Mouse (Mus musculus) heart, postnatal 25 days (tissue): ENCODE results near the gene F8. TPM values are rescaled to one million over a fixed set of nuclear protein-coding genes. Genes with fewer than 3 reads are reported as not detected.
"Not testable (repeated sequence)": the region's sequence is repeated elsewhere in the genome, so short reads cannot be mapped to it uniquely, and the experiment has no call there.

Source experiments
- DNase-seq: peaks from one replicate; pipeline ENCODE4 v3.0.0; 2022; ENCODE audit warnings: low spot score
- intact Hi-C: fragments of 180-260 bp; cut with DNase I; formaldehyde crosslinking; loops from one replicate; pipeline ENCODE4 v1.15.1; 2025
- total RNA-seq, 2 experiments: library from RNA; stranded (reverse); gene quantifications; 2 replicates each; pipeline ENCODE4 v1.2.3; 2021

The F8 gene
- total RNA-seq, 2 experiments from 2014 or later, result 1.2 to 2.0 TPM

- intact Hi-C loops, result no loop called here
- no peak for DNase-seq
Observed at GRCm38 (mm10) chrX:75148414-75148813, 234.0 kb downstream of the F8 start.

DNA sequence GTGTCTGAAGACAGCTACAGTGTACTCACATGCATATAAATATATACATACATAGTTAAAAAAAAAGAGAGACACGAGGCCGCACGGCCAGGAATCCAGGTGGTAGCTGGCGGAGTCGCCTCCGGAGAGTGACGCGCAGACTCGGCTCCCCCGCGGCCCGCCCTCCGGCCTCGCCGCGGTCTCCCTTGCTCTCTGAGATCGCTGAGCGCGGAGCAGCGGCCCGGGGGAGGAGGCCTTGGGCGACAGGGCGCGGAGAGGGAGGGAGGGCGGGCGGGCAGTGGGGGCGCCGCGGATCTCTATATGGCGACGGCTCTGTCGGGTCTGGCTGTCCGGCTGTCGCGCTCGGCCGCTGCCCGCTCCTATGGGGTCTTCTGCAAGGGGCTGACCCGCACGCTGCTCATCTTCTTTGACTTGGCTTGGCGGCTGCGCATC, 239.3 kb downstream of the F8 start:
- intact Hi-C loops, DNase-seq: not testable (repeated sequence)

DNA sequence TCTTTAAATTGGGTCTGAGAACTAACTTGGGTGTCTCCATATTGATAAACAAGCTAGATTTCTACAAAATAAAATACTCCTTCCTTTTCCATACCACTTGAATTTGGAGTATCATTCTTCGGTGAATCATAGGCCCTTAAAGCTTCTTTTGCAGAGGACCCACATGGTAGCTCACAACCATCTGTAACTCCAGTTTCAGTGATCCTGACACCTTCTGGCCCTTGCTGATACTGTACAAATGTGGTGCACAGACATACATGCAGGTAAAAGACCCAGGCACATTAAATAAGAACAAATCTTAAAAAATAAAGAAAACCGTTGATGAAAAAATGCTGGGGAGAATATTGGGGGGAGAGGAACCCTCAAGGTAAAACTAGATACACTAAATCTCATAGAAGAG, 244.2 kb downstream of the F8 start:
- no peak for DNase-seq
- intact Hi-C loops, result no loop called here

- intact Hi-C loops, result no loop called here
Observed at GRCm38 (mm10) chrX:75137729-75138128, 244.7 kb downstream of the F8 start.

DNA sequence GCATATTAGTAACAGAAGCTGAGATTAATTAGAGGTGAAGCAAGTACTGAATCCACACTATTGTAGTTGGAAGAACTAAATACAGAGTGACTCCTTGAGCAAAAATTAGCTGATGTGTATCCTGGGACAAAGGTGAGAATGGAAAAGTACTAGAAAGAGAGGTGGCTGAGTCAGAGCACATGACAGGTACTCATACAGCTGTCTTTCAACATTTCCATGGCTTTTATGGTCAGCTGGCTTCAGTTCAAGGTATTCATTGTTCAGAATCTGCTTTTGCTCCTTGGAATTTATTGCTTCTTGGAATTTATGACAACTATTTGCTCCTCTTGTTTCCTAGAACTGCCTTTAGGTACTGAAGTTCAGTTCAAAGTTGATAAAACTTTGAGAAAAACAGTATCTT, 245.5 kb downstream of the F8 start:
- intact Hi-C loops, result no loop called here
- no peak for DNase-seq

More at GRCm38 (mm10) chrX:75137729-75138128, 244.7 kb downstream of the F8 start:
- no peak for DNase-seq

- intact Hi-C loops, result loop anchor here (5.0 kb wide), 1 partner anchor 33 kb away; the partner anchor contains the start of gene Dkc1
- peak; percentile 69 for DNase-seq
Observed at GRCm38 (mm10) chrX:75130467-75131160, 251.8 kb downstream of the F8 start, which contains the start of gene Mpp1. Mpp1 (minus strand) TSS chrX:75131016.

- intact Hi-C loops, result no loop called here
Observed at GRCm38 (mm10) chrX:75129474-75129873, 252.9 kb downstream of the F8 start.

DNA sequence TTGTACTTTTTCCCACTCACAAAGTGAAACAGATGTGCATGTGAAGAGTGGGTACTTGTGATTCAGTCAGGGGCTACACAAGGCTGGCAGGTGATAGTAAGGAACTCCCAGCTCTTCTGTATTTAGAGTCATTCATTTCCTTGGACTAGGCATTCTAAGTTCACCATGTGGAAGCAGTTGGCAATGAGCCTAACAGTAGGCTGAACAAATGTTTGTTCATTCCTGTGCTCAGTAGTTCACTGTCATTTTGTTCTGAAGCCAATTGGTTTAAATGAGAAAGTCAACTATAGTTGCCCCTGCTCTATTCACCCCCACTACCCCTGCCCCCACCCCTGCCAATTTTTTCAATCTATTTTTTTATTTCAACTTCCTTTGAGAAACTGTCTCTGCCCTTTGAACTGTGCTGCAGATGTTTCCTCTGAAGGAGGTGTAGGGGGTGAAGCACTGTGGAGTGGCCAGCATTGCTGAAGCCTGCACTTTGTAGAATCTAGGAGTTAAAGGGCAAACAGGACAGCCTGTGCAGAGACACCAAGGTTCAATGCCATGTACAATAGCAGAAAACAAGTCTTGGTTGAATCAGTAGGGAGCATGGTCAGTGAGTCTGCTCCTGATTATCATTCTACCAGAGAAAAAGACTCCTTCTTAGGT, 254.0 kb downstream of the F8 start:
- no peak for DNase-seq
- intact Hi-C loops, result no loop called here

More at GRCm38 (mm10) chrX:75129474-75129873, 252.9 kb downstream of the F8 start:
- no peak for DNase-seq

DNA sequence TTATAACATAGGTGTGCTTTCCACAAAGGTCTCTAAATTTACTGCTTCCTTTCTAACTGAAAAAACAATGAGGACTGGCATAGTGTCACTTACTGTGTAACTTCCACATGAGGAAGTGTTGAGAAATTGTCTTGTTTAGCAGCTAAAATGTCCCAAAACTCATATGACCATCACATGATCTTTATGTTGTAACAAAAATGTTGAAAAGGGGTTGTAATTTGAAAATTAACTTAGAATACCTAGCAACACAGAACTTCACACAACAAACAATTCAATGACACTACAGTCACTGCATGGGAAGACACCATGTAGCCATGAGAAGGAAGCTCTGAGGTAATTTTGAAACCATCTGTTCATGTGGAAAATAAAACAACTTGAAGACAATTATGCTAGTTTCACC, 255.5 kb downstream of the F8 start:
- no peak for DNase-seq
- intact Hi-C loops, result no loop called here

- DNase-seq, result no peak
- intact Hi-C loops, result no loop called here
Observed at GRCm38 (mm10) chrX:75125606-75126005, 256.8 kb downstream of the F8 start.

Other genes starting within 250 kb of the F8 start
- gene Smim9, start 218.8 kb downstream of the F8 start, total RNA-seq, result not detected
- gene Fundc2, start 216 bp downstream of the F8 start, total RNA-seq, result 100 to 1,000 TPM; 155 to 167 TPM
- gene Cmc4, start 34.0 kb upstream of the F8 start, total RNA-seq, result 10 to 100 TPM; 11.1 TPM
- 1 to 10 TPM; 2.2 to 3.6 TPM for gene Mtcp1, start 34.0 kb upstream of the F8 start, total RNA-seq
- 10 to 100 TPM; 22.9 to 29.2 TPM for gene Brcc3, start 34.0 kb upstream of the F8 start, total RNA-seq
- gene Vbp1, start 131.7 kb upstream of the F8 start, total RNA-seq, result 10 to 100 TPM; 41.2 to 50.5 TPM
- gene Rab39b, start 195.6 kb upstream of the F8 start, total RNA-seq, result not detected